Mouse (Mus musculus): ENCODE results near the gene Gm5475.

Gene Gm5475

GRCm38 (mm10) chr15:100451245-100451644, 29.3 kb downstream of the Gm5475 start:
- DNase-seq, result no peak

- no peak for DNase-seq
Observed at GRCm38 (mm10) chr15:100452486-100452885, 30.5 kb downstream of the Gm5475 start.

GRCm38 (mm10) chr15:100456356-100456991, 34.5 kb downstream of the Gm5475 start:
- DNase-seq, result no peak

GRCm38 (mm10) chr15:100457340-100457739, 35.4 kb downstream of the Gm5475 start:
- peak; percentile 49 to 51 for DNase-seq

- DNase-seq, result no peak
Observed at GRCm38 (mm10) chr15:100458055-100458454, 36.1 kb downstream of the Gm5475 start.

- DNase-seq, result no peak
Observed at GRCm38 (mm10) chr15:100460942-100461341, 39.0 kb downstream of the Gm5475 start.

GRCm38 (mm10) chr15:100461646-100462045, 39.7 kb downstream of the Gm5475 start:
- no peak for DNase-seq

- no peak for DNase-seq
Observed at GRCm38 (mm10) chr15:100462086-100462485, 40.1 kb downstream of the Gm5475 start.

GRCm38 (mm10) chr15:100463712-100464111, 41.8 kb downstream of the Gm5475 start:
- peak; percentile 32 to 44 for DNase-seq

GRCm38 (mm10) chr15:100465432-100465831, 43.5 kb downstream of the Gm5475 start:
- DNase-seq, result no peak

GRCm38 (mm10) chr15:100467738-100468137, 45.8 kb downstream of the Gm5475 start:
- DNase-seq, result no peak

- peak; percentile 79 to 83 for DNase-seq
Observed at GRCm38 (mm10) chr15:100468295-100469188, 46.6 kb downstream of the Gm5475 start, which contains the start of gene Letmd1. Gene Letmd1 (plus strand): TSS chr15:100469023.

GRCm38 (mm10) chr15:100469189-100469545, 47.2 kb downstream of the Gm5475 start:
- no peak for DNase-seq

GRCm38 (mm10) chr15:100470037-100470436, 48.1 kb downstream of the Gm5475 start:
- DNase-seq, result no peak

- DNase-seq, result no peak
Observed at GRCm38 (mm10) chr15:100473926-100474503, 52.1 kb downstream of the Gm5475 start.
